Mouse (Mus musculus) C2C12 (cell line): ENCODE measurements around the gene Stap2.

Experiments used
- CEBPB ChIP-seq: IDR thresholded peaks from one replicate; pipeline ENCODE4 v1.6.1; 2011; ENCODE audit warnings: low read depth, mild to moderate bottlenecking, control low read depth, moderate library complexity
- CTCF ChIP-seq: IDR thresholded peaks from one replicate; pipeline ENCODE4 v1.5.1; 2011; ENCODE audit not compliant: control insufficient read depth, insufficient read depth, insufficient read length
- MAX ChIP-seq: IDR thresholded peaks from one replicate; pipeline ENCODE4 v1.6.1; 2011; ENCODE audit warnings: mild to moderate bottlenecking, control low read depth
- MYOD1 ChIP-seq: IDR thresholded peaks from one replicate; pipeline ENCODE4 v1.6.1; 2011; ENCODE audit warnings: low read depth; ENCODE audit not compliant: control insufficient read depth, insufficient read length
- MYOG ChIP-seq: IDR thresholded peaks from one replicate; pipeline ENCODE4 v1.6.1; 2011; ENCODE audit not compliant: control insufficient read depth, insufficient read length; ENCODE audit errors: extremely low read depth
- USF1 ChIP-seq: IDR thresholded peaks from one replicate; pipeline ENCODE4 v1.6.1; 2011; ENCODE audit warnings: low read depth, mild to moderate bottlenecking, control low read depth, moderate library complexity

GRCm38 (mm10) chr17:55999794-56000499 lies 5.4 kb downstream of the Stap2 start:
- TF ChIP-seq CTCF (no peak), USF1 (no peak), MYOD1 (no peak), MAX (no peak), MYOG (no peak), CEBPB (no peak)
